In genomic region chr5:38466569-38467110, GRCm38 (mm10) we compare ENCODE assay signal across 18 mouse cellular contexts. TPM values are rescaled to one million over a fixed set of nuclear protein-coding genes. Genes with fewer than 3 reads are reported as not detected.
DNase-seq lines count a peak whose midpoint lies in the region; ATAC-seq and TF ChIP-seq lines count a peak whose summit lies in the region.
"Had no signal": no experiment of that assay in that cellular context is flagged by ENCODE, and none has a peak within 500 bp of the region (broad histone marks: within the 10 kb centered on the region; RNA-seq: fewer than 3 reads in every experiment).

No protein-coding gene starts in this region.

- H3K9ac ChIP-seq in heart, embryonic 11.5 days (ENCODE audit: low read depth, low read length) = no peak overlapping the region
- no peak overlapping the region for H3K9ac ChIP-seq in heart, embryonic 12.5 days
- no peak overlapping the region for H3K9ac ChIP-seq in liver, embryonic 11.5 days (ENCODE audit: low read depth, low read length)
- no peak overlapping the region for H3K9ac ChIP-seq in liver, embryonic 16.5 days (ENCODE audit: low read depth, low read length)
- H3K9ac ChIP-seq: forebrain, embryonic 13.5 days; forebrain, postnatal 0 days; heart, embryonic 13.5 days; hindbrain, embryonic 15.5 days had no signal

- 0 out of 2 replicates have a peak, but pooled peaks have one; percentile 4 for ATAC-seq in heart, embryonic 11.5 days (replicated peaks; ENCODE audit: insufficient number of reproducible peaks, low FRiP score, low TSS enrichment)
- ATAC-seq in heart, embryonic 12.5 days (ENCODE audit: insufficient number of reproducible peaks, low FRiP score) = no peak
- peak; percentile 78 for ATAC-seq in liver, embryonic 11.5 days (replicated peaks; ENCODE audit: low FRiP score)
- ATAC-seq in G1E (ENCODE audit: extremely low read depth, insufficient number of reproducible peaks, low FRiP score, poor library complexity, severe bottlenecking) = peak; percentile 88
- 0 out of 2 replicates have a peak, but pooled peaks have one; percentile 40 for ATAC-seq in liver, embryonic 16.5 days (ENCODE audit: low read depth)
- ATAC-seq: forebrain, embryonic 13.5 days; forebrain, postnatal 0 days had no signal

- no peak overlapping the region for H3K4me3 ChIP-seq in heart, embryonic 11.5 days (ENCODE audit: low read depth, low read length)
- H3K4me3 ChIP-seq in heart, embryonic 12.5 days = no peak overlapping the region
- no peak overlapping the region for H3K4me3 ChIP-seq in liver, embryonic 11.5 days (ENCODE audit: low read depth, low read length)
- peak overlapping the region; percentile 35; the same call in 1 of the 2 replicates for H3K4me3 ChIP-seq in G1E (ENCODE audit: low read depth, low read length)
- H3K4me3 ChIP-seq in liver, embryonic 16.5 days (ENCODE audit: low read depth, low read length) = no peak overlapping the region
- H3K4me3 ChIP-seq: embryonic facial prominence, embryonic 10.5 days; forebrain, embryonic 13.5 days; heart, embryonic 13.5 days; hindbrain, embryonic 15.5 days had no signal

- no peaks in the 10 kb centered on the region for H3K27me3 ChIP-seq in heart, embryonic 11.5 days (ENCODE audit: control insufficient read depth, insufficient read depth, low read length)
- H3K27me3 ChIP-seq in heart, embryonic 12.5 days (replicated peaks) = peaks cover 6% of the 10 kb centered on the region; the same call in 1 of the 2 replicates
- no peaks in the 10 kb centered on the region for H3K27me3 ChIP-seq in liver, embryonic 11.5 days (replicated peaks; ENCODE audit: control insufficient read depth, insufficient read depth, low read length)
- no peaks in the 10 kb centered on the region for H3K27me3 ChIP-seq in G1E (ENCODE audit: insufficient read depth, low read length)
- no peaks in the 10 kb centered on the region for H3K27me3 ChIP-seq in liver, embryonic 16.5 days (ENCODE audit: control insufficient read depth, insufficient read depth, low read depth, low read length)
- H3K27me3 ChIP-seq: CH12.LX; forebrain, embryonic 13.5 days; heart, embryonic 13.5 days; hindbrain, embryonic 15.5 days had no signal

- no peak overlapping the region for H3K4me2 ChIP-seq in heart, embryonic 11.5 days
- no peak overlapping the region for H3K4me2 ChIP-seq in heart, embryonic 12.5 days
- no peak overlapping the region for H3K4me2 ChIP-seq in liver, embryonic 11.5 days
- no peak overlapping the region for H3K4me2 ChIP-seq in liver, embryonic 16.5 days (ENCODE audit: low read depth, low read length)
- H3K4me2 ChIP-seq: forebrain, embryonic 13.5 days; heart, embryonic 13.5 days; hindbrain, embryonic 15.5 days had no signal

- H3K36me3 ChIP-seq in heart, embryonic 11.5 days (ENCODE audit: control insufficient read depth, insufficient read depth, low read length) = no peaks in the 10 kb centered on the region
- no peaks in the 10 kb centered on the region for H3K36me3 ChIP-seq in heart, embryonic 12.5 days
- H3K36me3 ChIP-seq in liver, embryonic 11.5 days (ENCODE audit: control insufficient read depth, insufficient read depth, low read length) = no peaks in the 10 kb centered on the region
- peaks cover 11% of the 10 kb centered on the region for H3K36me3 ChIP-seq in G1E (replicated peaks)
- H3K36me3 ChIP-seq in liver, embryonic 16.5 days (ENCODE audit: control insufficient read depth, insufficient read depth) = no peaks in the 10 kb centered on the region
- H3K36me3 ChIP-seq: embryonic facial prominence, embryonic 10.5 days; heart, embryonic 13.5 days; hindbrain, embryonic 15.5 days had no signal

- H3K9me3 ChIP-seq in heart, embryonic 11.5 days (replicated peaks; ENCODE audit: control insufficient read depth, low read length) = no peaks in the 10 kb centered on the region
- peaks cover 3% of the 10 kb centered on the region; the same call in 1 of the 2 replicates for H3K9me3 ChIP-seq in heart, embryonic 12.5 days (replicated peaks)
- H3K9me3 ChIP-seq in liver, embryonic 11.5 days (ENCODE audit: control insufficient read depth, low read length) = no peaks in the 10 kb centered on the region
- no peaks in the 10 kb centered on the region for H3K9me3 ChIP-seq in G1E (replicated peaks)
- no peaks in the 10 kb centered on the region for H3K9me3 ChIP-seq in liver, embryonic 16.5 days (replicated peaks; ENCODE audit: control insufficient read depth, low read length)
- H3K9me3 ChIP-seq: embryonic facial prominence, embryonic 10.5 days; forebrain, embryonic 13.5 days; heart, embryonic 13.5 days; hindbrain, embryonic 15.5 days had no signal

- no peak for DNase-seq in liver, embryonic 11.5 days (ENCODE audit: low spot score)
- DNase-seq in liver = no peak
- peak; percentile 47 for DNase-seq in G1E (ENCODE audit: low spot score)
- DNase-seq: adrenal gland, adult 8-10 months; adrenal gland, postnatal 36 days; cerebellum, adult 2 months; forebrain, postnatal 0 days; gastrocnemius, postnatal 14 days; heart, adult 18-20 months; heart, postnatal 36 days had no signal

- TF ChIP-seq CTCF in G1E (IDR thresholded peaks at IDR 0.05; ENCODE audit: low read depth, low read length) = no peak

- no peaks in the 10 kb centered on the region for H3K4me1 ChIP-seq in heart, embryonic 11.5 days (ENCODE audit: control insufficient read depth, insufficient read depth, low read length)
- no peaks in the 10 kb centered on the region for H3K4me1 ChIP-seq in heart, embryonic 12.5 days (replicated peaks)
- H3K4me1 ChIP-seq in liver, embryonic 11.5 days (replicated peaks; ENCODE audit: control insufficient read depth, insufficient read depth, low read length) = no peaks in the 10 kb centered on the region
- H3K4me1 ChIP-seq in G1E (ENCODE audit: insufficient read depth, low read depth, low read length) = peaks cover 66% of the 10 kb centered on the region
- H3K4me1 ChIP-seq in liver, embryonic 16.5 days (ENCODE audit: control insufficient read depth, low read depth, low read length) = no peaks in the 10 kb centered on the region; the same call in 1 of the 2 replicates
- H3K4me1 ChIP-seq: embryonic facial prominence, embryonic 10.5 days; forebrain, embryonic 13.5 days; heart, embryonic 13.5 days; hindbrain, embryonic 15.5 days had no signal

- 73% methylated on average over 5 of the region's 5 CpGs for WGBS in heart, embryonic 11.5 days (ENCODE audit: insufficient replicate concordance)
- 69% methylated on average over 5 of the region's 5 CpGs for WGBS in heart, embryonic 12.5 days
- whole genome bisulfite sequencing in liver, embryonic 11.5 days = 65% methylated on average over 5 of the region's 5 CpGs
- 49% methylated on average over 5 of the region's 5 CpGs for WGBS in liver, embryonic 16.5 days (ENCODE audit: insufficient replicate concordance)

- H3K27ac ChIP-seq in heart, embryonic 11.5 days (ENCODE audit: low read depth, low read length) = no peak overlapping the region
- H3K27ac ChIP-seq in heart, embryonic 12.5 days (ENCODE audit: poor library complexity, severe bottlenecking) = no peak overlapping the region
- H3K27ac ChIP-seq in liver, embryonic 11.5 days (ENCODE audit: low read depth, low read length) = no peak overlapping the region
- no peak overlapping the region for H3K27ac ChIP-seq in liver, embryonic 16.5 days (ENCODE audit: low read length)
- H3K27ac ChIP-seq: embryonic facial prominence, embryonic 10.5 days; forebrain, embryonic 13.5 days; heart, embryonic 13.5 days; hindbrain, embryonic 15.5 days had no signal

RNA-seq across cellular contexts. Expression of gene Slc2a9, which starts 36.3 kb away (rescaled TPM):
- polyA plus RNA-seq in heart, embryonic 11.5 days (2014; fragmentation: Nextera tagmentation; extraction: Ambion mirVana) = 0.19 and 0.49 TPM in 2 replicates
- 0.22 and 0.71 TPM in 2 replicates for polyA plus RNA-seq in heart, embryonic 12.5 days (2016; fragmentation: Nextera tagmentation; extraction: Ambion mirVana)
- polyA plus RNA-seq in liver, embryonic 11.5 days (2014; fragmentation: Nextera tagmentation; extraction: Ambion mirVana) = 0.60 and 1.8 TPM in 2 replicates
- total RNA-seq in G1E (2014; fragmentation: Nextera tagmentation) (3.5 and 3.7 TPM in 2 replicates), G1E (2017) (4.2 and 5.3 TPM in 2 replicates)
- polyA plus RNA-seq in G1E (2012) = 0.15 and 0.50 TPM in 2 replicates
- 3.6 and 4.0 TPM in 2 replicates for polyA plus RNA-seq in liver, embryonic 16.5 days (2015; fragmentation: Nextera tagmentation; extraction: Ambion mirVana)
